Mouse (Mus musculus) liver, embryonic 16.5 days (tissue): Measurements from ENCODE around the gene Smad9. TPM values are rescaled to one million over a fixed set of nuclear protein-coding genes. Genes with fewer than 3 reads are reported as not detected.
"Not testable (repeated sequence)": the region's sequence is repeated elsewhere in the genome, so short reads cannot be mapped to it uniquely, and the experiment has no call there.

Experiments
- ATAC-seq: fragments of 200-750 bp; cut with Nextera tagmentation; 2 replicates; pipeline ENCODE4 v1.8.0; 2017; ENCODE audit warnings: low read depth, mild to moderate bottlenecking, moderate number of reproducible peaks, moderate library complexity
- H3K27ac ChIP-seq: fragments of 300-500 bp; sonication (generic); 2 replicates; pipeline ENCODE4 v1.5.1; 2014; ENCODE audit warnings: mild to moderate bottlenecking, low read length
- H3K27me3 ChIP-seq: fragments of 300-500 bp; sonication (generic); 2 replicates; pipeline ENCODE4 v1.6.1; 2014; ENCODE audit warnings: low read depth, low read length, mixed read lengths; ENCODE audit not compliant: control insufficient read depth, insufficient read depth
- H3K36me3 ChIP-seq: fragments of 300-500 bp; sonication (generic); 2 replicates; pipeline ENCODE4 v1.6.1; 2014; ENCODE audit warnings: mild to moderate bottlenecking; ENCODE audit not compliant: control insufficient read depth, insufficient read depth
- H3K4me1 ChIP-seq: fragments of 300-500 bp; sonication (generic); 2 replicates; pipeline ENCODE4 v1.6.1; 2014; ENCODE audit warnings: low read depth, low read length, mixed read lengths; ENCODE audit not compliant: control insufficient read depth
- H3K4me2 ChIP-seq: fragments of 300-500 bp; sonication (generic); 2 replicates; pipeline ENCODE4 v1.6.1; 2014; ENCODE audit warnings: low read depth, low read length, mixed read lengths
- H3K4me3 ChIP-seq: fragments of 300-500 bp; sonication (generic); 2 replicates; pipeline ENCODE4 v1.5.1; 2014; ENCODE audit warnings: low read depth, mild to moderate bottlenecking, low read length
- H3K9ac ChIP-seq: fragments of 300-500 bp; sonication (generic); 2 replicates; pipeline ENCODE4 v1.6.1; 2014; ENCODE audit warnings: low read depth, low read length
- H3K9me3 ChIP-seq: fragments of 300-500 bp; sonication (generic); replicated peaks from 2 replicates; pipeline ENCODE4 v1.6.1; 2016; ENCODE audit warnings: low read length; ENCODE audit not compliant: control insufficient read depth
- WGBS: fragments of 180-500 bp; shearing (Covaris S2); extraction: QIAGEN DNeasy Blood & Tissue Kit; methylation state at CpG from one replicate; pipeline ENCODE4 v1.1.7; 2014; ENCODE audit not compliant: insufficient replicate concordance; 5-methylcytosine and 5-hydroxymethylcytosine counted together
- polyA plus RNA-seq: library from polyadenylated mRNA; unstranded; fragments of >200 nt; fragmentation: Nextera tagmentation; extraction: Ambion mirVana; gene quantifications from 2 replicates; pipeline ENCODE4 v1.2.1, GENCODE M21; 2015

The Smad9 gene
- polyA plus RNA-seq, 1 experiment from 2014 or later: 0.04 TPM

DNA sequence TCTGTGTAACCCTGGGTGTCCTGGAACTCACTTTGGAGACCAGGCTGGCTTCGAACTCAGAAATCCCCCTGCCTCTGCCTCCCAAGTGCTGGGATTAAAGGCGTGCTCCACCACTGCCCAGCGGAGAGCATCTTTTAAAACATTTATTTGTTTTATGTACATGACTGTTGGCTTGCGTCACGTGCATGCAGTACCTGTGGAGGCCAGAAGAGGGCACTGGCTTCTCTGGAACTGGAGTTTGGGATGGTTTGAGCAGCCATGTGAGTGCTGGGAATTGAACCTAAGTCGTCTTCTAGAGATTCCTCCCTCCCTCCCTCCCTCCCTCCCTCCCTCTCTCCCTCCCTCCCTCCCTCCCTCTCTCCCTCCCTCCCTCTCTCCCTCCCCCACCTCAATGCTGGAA is 10.1 kb downstream of the Smad9 start:
- not testable (repeated sequence) for H3K9me3 ChIP-seq, H3K4me1 ChIP-seq, H3K4me2 ChIP-seq, H3K27me3 ChIP-seq, H3K36me3 ChIP-seq, ATAC-seq, H3K9ac ChIP-seq, H3K27ac ChIP-seq, H3K4me3 ChIP-seq
- whole genome bisulfite sequencing: 68% methylated on average over 6 of the region's 6 CpGs

DNA sequence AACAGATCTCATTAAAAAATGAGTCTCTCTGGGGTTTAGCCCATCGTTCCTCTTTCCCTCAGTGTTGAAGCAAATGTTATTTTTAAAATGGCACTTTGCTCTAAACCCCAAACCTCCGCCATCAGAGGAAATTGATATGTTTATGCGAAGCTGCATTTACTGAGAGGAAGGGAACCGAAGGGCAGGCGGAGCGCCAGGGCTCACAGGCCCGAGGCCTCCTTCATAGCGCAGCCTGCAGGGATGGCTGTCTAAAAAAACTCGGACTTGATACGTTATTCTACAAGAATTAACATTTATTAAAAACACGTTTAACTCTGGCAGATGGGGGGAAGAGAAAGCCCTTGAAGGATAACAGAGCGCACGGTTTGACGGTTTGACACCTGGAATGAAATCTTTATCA is 10.7 kb downstream of the Smad9 start:
- Histone ChIP-seq H3K4me2 (no peak overlapping the region), H3K27ac (no peak overlapping the region), H3K4me3 (no peak overlapping the region), H3K9me3 (no peaks in the 10 kb centered on the region), H3K36me3 (no peaks in the 10 kb centered on the region), H3K9ac (no peak overlapping the region), H3K27me3 (no peaks in the 10 kb centered on the region), H3K4me1 (no peaks in the 10 kb centered on the region)
- 74% methylated on average over 14 of the region's 14 CpGs for WGBS
- ATAC-seq: no peak

GRCm38 (mm10) chr3:54766811-54767210 is 11.4 kb downstream of the Smad9 start:
- Histone ChIP-seq H3K9me3 (no peaks in the 10 kb centered on the region), H3K27ac (no peak overlapping the region), H3K4me3 (no peak overlapping the region), H3K4me1 (no peaks in the 10 kb centered on the region), H3K27me3 (no peaks in the 10 kb centered on the region), H3K4me2 (no peak overlapping the region), H3K36me3 (no peaks in the 10 kb centered on the region), H3K9ac (no peak overlapping the region)
- 76% methylated on average over 5 of the region's 5 CpGs for WGBS
- no peak for ATAC-seq

DNA sequence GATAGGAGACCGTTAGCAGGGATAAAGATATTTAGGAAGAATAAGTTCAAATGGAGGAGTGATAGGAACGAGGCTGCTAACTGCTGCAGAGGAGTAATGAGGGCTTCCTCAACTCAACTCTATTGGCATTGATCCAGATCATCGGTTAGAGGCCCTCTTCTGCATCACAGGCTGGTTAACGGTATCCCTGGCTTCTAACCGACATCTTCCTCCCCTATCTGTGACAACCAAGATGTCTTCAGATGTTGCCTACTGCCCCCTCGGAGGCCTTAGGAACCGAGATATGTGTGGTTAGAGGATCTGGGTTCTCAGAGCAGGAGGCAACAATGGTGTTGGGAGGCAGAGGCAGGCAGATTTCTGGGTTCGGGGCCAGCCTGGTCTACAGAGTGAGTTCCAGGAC is 13.2 kb downstream of the Smad9 start:
- H3K36me3 ChIP-seq: no peaks in the 10 kb centered on the region
- no peak for ATAC-seq
- H3K4me2 ChIP-seq: no peak overlapping the region
- H3K4me3 ChIP-seq: no peak overlapping the region
- no peak overlapping the region for H3K27ac ChIP-seq
- no peaks in the 10 kb centered on the region for H3K4me1 ChIP-seq
- no peak overlapping the region for H3K9ac ChIP-seq
- H3K9me3 ChIP-seq: 0 out of 2 replicates have a peak, but pooled peaks cover 1% of the 10 kb centered on the region
- 53% methylated on average over 8 of the region's 8 CpGs for WGBS
- no peaks in the 10 kb centered on the region for H3K27me3 ChIP-seq

- H3K36me3 ChIP-seq: no peaks in the 10 kb centered on the region
- H3K4me1 ChIP-seq: no peaks in the 10 kb centered on the region
- H3K4me3 ChIP-seq: no peak overlapping the region
- WGBS: 59% methylated on average over 17 of the region's 17 CpGs
- no peak for ATAC-seq
- H3K9ac ChIP-seq: no peak overlapping the region
- no peak overlapping the region for H3K27ac ChIP-seq
- 0 out of 2 replicates have a peak, but pooled peaks cover 2% of the 10 kb centered on the region for H3K9me3 ChIP-seq
- no peaks in the 10 kb centered on the region for H3K27me3 ChIP-seq
- H3K4me2 ChIP-seq: no peak overlapping the region
These were observed 14.2 kb downstream of the Smad9 start for GRCm38 (mm10) chr3:54769349-54770275.

- Histone ChIP-seq H3K4me3 (no peak overlapping the region), H3K27me3 (no peaks in the 10 kb centered on the region), H3K9ac (no peak overlapping the region), H3K27ac (no peak overlapping the region), H3K4me2 (no peak overlapping the region), H3K9me3 (0 out of 2 replicates have a peak, but pooled peaks cover 2% of the 10 kb centered on the region), H3K36me3 (no peaks in the 10 kb centered on the region), H3K4me1 (no peaks in the 10 kb centered on the region)
- ATAC-seq: no peak
- 70% methylated on average over 6 of the region's 6 CpGs for WGBS
These were observed 18.2 kb downstream of the Smad9 start for GRCm38 (mm10) chr3:54773613-54774012.

- no peak overlapping the region for H3K27ac ChIP-seq
- no peak overlapping the region for H3K9ac ChIP-seq
- no peaks in the 10 kb centered on the region for H3K27me3 ChIP-seq
- WGBS: 39% methylated on average over 7 of the region's 7 CpGs
- 0 out of 2 replicates have a peak, but pooled peaks cover 2% of the 10 kb centered on the region for H3K9me3 ChIP-seq
- no peaks in the 10 kb centered on the region for H3K36me3 ChIP-seq
- no peaks in the 10 kb centered on the region for H3K4me1 ChIP-seq
- no peak for ATAC-seq
- H3K4me3 ChIP-seq: no peak overlapping the region
- no peak overlapping the region for H3K4me2 ChIP-seq
These were observed 20.7 kb downstream of the Smad9 start for GRCm38 (mm10) chr3:54775989-54776631.

GRCm38 (mm10) chr3:54790601-54791000 is 35.2 kb downstream of the Smad9 start:
- no peak overlapping the region for H3K4me2 ChIP-seq
- no peaks in the 10 kb centered on the region for H3K27me3 ChIP-seq
- WGBS: 32% methylated on average over 2 of the region's 2 CpGs
- no peak overlapping the region for H3K27ac ChIP-seq
- H3K9ac ChIP-seq: no peak overlapping the region
- H3K36me3 ChIP-seq: no peaks in the 10 kb centered on the region
- no peak for ATAC-seq
- H3K9me3 ChIP-seq: peaks cover 2% of the 10 kb centered on the region; the same call in 1 of the 2 replicates
- H3K4me1 ChIP-seq: no peaks in the 10 kb centered on the region
- no peak overlapping the region for H3K4me3 ChIP-seq
